Mouse (Mus musculus): ENCODE results near the gene Hk1.

The Hk1 gene

GRCm38 (mm10) chr10:62412906-62413605, 33.3 kb upstream of the Hk1 start:
- TF ChIP-seq NANOG (IDR thresholded peaks at IDR 0.05; ENCODE audit: borderline replicate concordance, low read length) (no peak), POU5F1 (IDR thresholded peaks at IDR 0.05; ENCODE audit: borderline replicate concordance, low read length) (no peak), CTCF (conservative IDR thresholded peaks at IDR 0.05; ENCODE audit: low read length) (no peak)
- H3K27me3 ChIP-seq (ENCODE audit: insufficient read depth, low read length), result peaks cover 13% of the 10 kb centered on the region; the same call in 1 of the 2 replicates
- no peaks in the 10 kb centered on the region for H3K9me3 ChIP-seq (ENCODE audit: low read length)
- H3K36me3 ChIP-seq (ENCODE audit: insufficient read depth, low read length), result no peaks in the 10 kb centered on the region
- no peak overlapping the region for H3K4me3 ChIP-seq (replicated peaks; ENCODE audit: low read length)
- H3K4me1 ChIP-seq (replicated peaks; ENCODE audit: low read depth, low read length), result peaks cover 23% of the 10 kb centered on the region

- H3K27me3 ChIP-seq (ENCODE audit: insufficient read depth, low read length), result peaks cover 21% of the 10 kb centered on the region
- peaks cover 23% of the 10 kb centered on the region for H3K4me1 ChIP-seq (replicated peaks; ENCODE audit: low read depth, low read length)
- no peak overlapping the region for H3K4me3 ChIP-seq (replicated peaks; ENCODE audit: low read length)
- no peaks in the 10 kb centered on the region for H3K36me3 ChIP-seq (ENCODE audit: insufficient read depth, low read length)
- TF ChIP-seq POU5F1 (IDR thresholded peaks at IDR 0.05; ENCODE audit: borderline replicate concordance, low read length) (no peak), NANOG (IDR thresholded peaks at IDR 0.05; ENCODE audit: borderline replicate concordance, low read length) (no peak), CTCF (conservative IDR thresholded peaks at IDR 0.05; ENCODE audit: low read length) (no peak)
- no peaks in the 10 kb centered on the region for H3K9me3 ChIP-seq (ENCODE audit: low read length)
Observed at GRCm38 (mm10) chr10:62411431-62412410, 32.0 kb upstream of the Hk1 start.

DNA sequence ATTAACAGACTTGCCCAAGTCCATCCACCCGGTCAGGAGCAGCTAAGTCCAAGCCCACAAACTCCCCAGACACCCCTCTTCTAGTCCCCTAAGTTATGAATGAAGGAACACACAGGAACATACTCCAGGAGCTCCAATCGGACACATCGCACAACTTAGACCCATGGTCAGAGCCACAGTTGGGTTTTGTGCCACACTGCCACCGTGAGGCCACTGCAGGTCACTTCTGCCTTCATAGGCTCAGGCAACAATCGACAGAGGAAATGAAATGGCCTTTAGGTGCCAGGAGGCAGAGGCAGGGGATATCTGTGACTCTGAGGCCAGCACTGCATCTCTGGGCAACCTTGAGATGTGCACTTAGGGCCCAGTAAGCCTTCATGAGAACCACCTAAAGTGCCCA, 31.2 kb upstream of the Hk1 start:
- H3K36me3 ChIP-seq (ENCODE audit: insufficient read depth, low read length), result no peaks in the 10 kb centered on the region
- H3K4me1 ChIP-seq (replicated peaks; ENCODE audit: low read depth, low read length), result peaks cover 24% of the 10 kb centered on the region
- TF ChIP-seq POU5F1 (IDR thresholded peaks at IDR 0.05; ENCODE audit: borderline replicate concordance, low read length), result no peak
- peak; percentile 69 for TF ChIP-seq CTCF (conservative IDR thresholded peaks at IDR 0.05; ENCODE audit: low read length)
- no peaks in the 10 kb centered on the region for H3K9me3 ChIP-seq (ENCODE audit: low read length)
- no peak overlapping the region for H3K4me3 ChIP-seq (replicated peaks; ENCODE audit: low read length)
- peaks cover 28% of the 10 kb centered on the region for H3K27me3 ChIP-seq (ENCODE audit: insufficient read depth, low read length)

GRCm38 (mm10) chr10:62404901-62405300, 25.2 kb upstream of the Hk1 start:
- Histone ChIP-seq H3K36me3 (ENCODE audit: insufficient read depth, low read length) (no peaks in the 10 kb centered on the region), H3K4me1 (replicated peaks; ENCODE audit: low read depth, low read length) (peaks cover 27% of the 10 kb centered on the region)
- no peak for TF ChIP-seq NANOG (IDR thresholded peaks at IDR 0.05; ENCODE audit: borderline replicate concordance, low read length)
- no peak for TF ChIP-seq POU5F1 (IDR thresholded peaks at IDR 0.05; ENCODE audit: borderline replicate concordance, low read length)
- TF ChIP-seq CTCF (conservative IDR thresholded peaks at IDR 0.05; ENCODE audit: low read length), result no peak

GRCm38 (mm10) chr10:62401641-62402111, 22.0 kb upstream of the Hk1 start:
- Histone ChIP-seq H3K4me1 (replicated peaks; ENCODE audit: low read depth, low read length) (peaks cover 31% of the 10 kb centered on the region), H3K9me3 (ENCODE audit: low read length) (no peaks in the 10 kb centered on the region), H3K27me3 (ENCODE audit: insufficient read depth, low read length) (peaks cover 72% of the 10 kb centered on the region), H3K4me3 (replicated peaks; ENCODE audit: low read length) (peak overlapping the region; percentile 43; the same call in 1 of the 2 replicates), H3K36me3 (ENCODE audit: insufficient read depth, low read length) (no peaks in the 10 kb centered on the region)
- TF ChIP-seq CTCF (conservative IDR thresholded peaks at IDR 0.05; ENCODE audit: low read length) (no peak), NANOG (IDR thresholded peaks at IDR 0.05; ENCODE audit: borderline replicate concordance, low read length) (no peak), POU5F1 (IDR thresholded peaks at IDR 0.05; ENCODE audit: borderline replicate concordance, low read length) (no peak)

More at GRCm38 (mm10) chr10:62404901-62405300, 25.2 kb upstream of the Hk1 start:
- Histone ChIP-seq H3K9me3 (ENCODE audit: low read length) (no peaks in the 10 kb centered on the region), H3K4me3 (replicated peaks; ENCODE audit: low read length) (peak overlapping the region; percentile 66), H3K27me3 (ENCODE audit: insufficient read depth, low read length) (peaks cover 76% of the 10 kb centered on the region)

DNA sequence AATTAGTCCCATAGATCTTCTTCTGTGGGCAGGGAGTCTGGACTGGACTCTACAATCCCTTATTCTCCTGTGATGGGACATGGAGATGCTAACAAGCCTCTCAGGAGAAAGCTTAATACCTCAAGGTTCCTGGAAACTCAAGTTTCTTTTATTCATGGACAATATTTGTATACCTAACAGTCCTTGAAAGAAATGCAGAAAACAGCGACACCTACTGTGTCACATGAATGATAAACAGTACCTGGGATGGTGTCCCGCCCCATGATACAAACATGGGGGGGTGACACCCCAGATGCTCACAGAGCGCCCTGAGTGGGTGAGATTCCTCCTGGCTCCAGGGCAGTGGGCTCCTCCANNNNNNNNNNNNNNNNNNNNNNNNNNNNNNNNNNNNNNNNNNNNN, 3.3 kb upstream of the Hk1 start:
- Histone ChIP-seq H3K4me3 (replicated peaks; ENCODE audit: low read length) (no peak overlapping the region), H3K9me3 (ENCODE audit: low read length) (no peaks in the 10 kb centered on the region), H3K4me1 (replicated peaks; ENCODE audit: low read depth, low read length) (peaks cover 9% of the 10 kb centered on the region), H3K36me3 (ENCODE audit: insufficient read depth, low read length) (no peaks in the 10 kb centered on the region), H3K27me3 (ENCODE audit: insufficient read depth, low read length) (peaks cover 13% of the 10 kb centered on the region)
- TF ChIP-seq POU5F1 (IDR thresholded peaks at IDR 0.05; ENCODE audit: borderline replicate concordance, low read length) (no peak), CTCF (conservative IDR thresholded peaks at IDR 0.05; ENCODE audit: low read length) (no peak), NANOG (IDR thresholded peaks at IDR 0.05; ENCODE audit: borderline replicate concordance, low read length) (no peak)

DNA sequence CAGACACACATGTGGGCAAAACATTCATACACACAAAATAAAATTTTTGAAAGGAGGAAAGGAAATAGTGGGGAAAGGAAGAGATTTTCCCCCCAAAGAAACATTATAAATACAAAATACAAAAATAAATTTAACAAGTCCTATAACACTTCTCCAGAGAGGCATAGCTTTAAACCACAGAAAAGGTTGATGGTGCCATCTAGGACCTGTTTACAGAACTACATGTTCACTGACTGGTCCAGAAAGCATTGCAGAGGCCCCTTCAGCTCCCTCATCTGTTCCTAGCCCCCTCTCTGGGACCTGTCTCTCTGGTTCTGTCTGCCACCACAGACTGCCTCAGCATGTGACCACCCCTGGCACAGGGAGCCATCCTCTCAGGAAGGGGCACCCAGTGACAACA, 1.2 kb upstream of the Hk1 start:
- Histone ChIP-seq H3K4me1 (replicated peaks; ENCODE audit: low read depth, low read length) (peaks cover 7% of the 10 kb centered on the region), H3K9me3 (ENCODE audit: low read length) (no peaks in the 10 kb centered on the region), H3K27me3 (ENCODE audit: insufficient read depth, low read length) (peaks cover 23% of the 10 kb centered on the region), H3K4me3 (replicated peaks; ENCODE audit: low read length) (no peak overlapping the region), H3K36me3 (ENCODE audit: insufficient read depth, low read length) (no peaks in the 10 kb centered on the region)
- TF ChIP-seq NANOG (IDR thresholded peaks at IDR 0.05; ENCODE audit: borderline replicate concordance, low read length), result no peak
- TF ChIP-seq CTCF (conservative IDR thresholded peaks at IDR 0.05; ENCODE audit: low read length), result no peak
- no peak for TF ChIP-seq POU5F1 (IDR thresholded peaks at IDR 0.05; ENCODE audit: borderline replicate concordance, low read length)

GRCm38 (mm10) chr10:62358827-62359226, 20.9 kb downstream of the Hk1 start:
- Histone ChIP-seq H3K4me1 (replicated peaks; ENCODE audit: low read depth, low read length) (no peaks in the 10 kb centered on the region), H3K27me3 (ENCODE audit: insufficient read depth, low read length) (no peaks in the 10 kb centered on the region), H3K36me3 (ENCODE audit: insufficient read depth, low read length) (no peaks in the 10 kb centered on the region), H3K9me3 (ENCODE audit: low read length) (no peaks in the 10 kb centered on the region), H3K4me3 (replicated peaks; ENCODE audit: low read length) (no peak overlapping the region)
- TF ChIP-seq POU5F1 (IDR thresholded peaks at IDR 0.05; ENCODE audit: borderline replicate concordance, low read length), result no peak
- TF ChIP-seq CTCF (conservative IDR thresholded peaks at IDR 0.05; ENCODE audit: low read length), result peak; percentile 18

Data from E14TG2a.4 (cell line).